Mouse (Mus musculus) cerebellum, adult (tissue): ENCODE results near the gene Zfp593.
A peak's percentile ranks its signal among the peaks of the same experiment; 100 is the strongest.
"Not testable (repeated sequence)": the region's sequence is repeated elsewhere in the genome, so short reads cannot be mapped to it uniquely, and the experiment has no call there.

ENCODE experiments used
- ATAC-seq: cut with Nextera tagmentation; 2 replicates; pipeline ENCODE4 v1.9.2; 2017; ENCODE audit warnings: mild to moderate bottlenecking, moderate library complexity, mixed read lengths; ENCODE audit not compliant: insufficient number of reproducible peaks, low FRiP score, low TSS enrichment

The Zfp593 gene

DNA sequence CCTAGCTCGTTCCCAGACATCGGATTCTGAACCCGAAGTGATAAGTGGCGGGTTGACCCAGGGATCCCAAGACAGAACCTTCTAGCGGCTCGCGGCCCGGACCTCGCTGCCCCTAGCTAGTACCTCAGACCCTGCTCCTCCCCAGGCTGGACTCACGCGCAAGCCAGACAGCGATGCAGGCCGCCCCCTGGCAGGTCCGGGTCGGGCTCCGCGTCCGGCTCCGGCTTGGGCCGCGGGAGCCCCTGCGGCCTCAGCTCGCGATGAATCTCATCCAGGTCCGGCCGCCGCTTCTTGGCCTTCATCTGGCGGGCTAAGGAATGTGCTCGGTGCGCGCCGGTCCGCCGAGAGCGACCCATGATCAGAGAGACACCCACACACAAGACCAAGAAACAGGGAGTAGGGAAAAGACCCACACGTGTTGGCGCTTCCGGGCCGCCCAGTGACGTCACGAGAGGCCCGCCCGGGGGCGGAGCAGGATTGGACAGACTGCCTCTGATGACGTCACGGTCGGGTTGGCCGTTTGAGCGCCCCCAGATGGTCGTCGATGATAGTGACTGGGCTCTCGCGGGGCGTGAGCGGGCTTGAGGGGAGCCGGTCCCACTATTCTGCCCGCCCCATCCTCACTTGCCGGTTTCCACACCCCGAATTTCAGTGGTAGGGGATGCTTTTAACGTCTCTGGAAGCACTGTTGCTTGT lies at the start of gene Zfp593:
Zfp593 (minus strand) TSS at position 445 of the 696 bp plus-strand sequence.
- peak; percentile 54; the same call in 1 of the 2 replicates for ATAC-seq

DNA sequence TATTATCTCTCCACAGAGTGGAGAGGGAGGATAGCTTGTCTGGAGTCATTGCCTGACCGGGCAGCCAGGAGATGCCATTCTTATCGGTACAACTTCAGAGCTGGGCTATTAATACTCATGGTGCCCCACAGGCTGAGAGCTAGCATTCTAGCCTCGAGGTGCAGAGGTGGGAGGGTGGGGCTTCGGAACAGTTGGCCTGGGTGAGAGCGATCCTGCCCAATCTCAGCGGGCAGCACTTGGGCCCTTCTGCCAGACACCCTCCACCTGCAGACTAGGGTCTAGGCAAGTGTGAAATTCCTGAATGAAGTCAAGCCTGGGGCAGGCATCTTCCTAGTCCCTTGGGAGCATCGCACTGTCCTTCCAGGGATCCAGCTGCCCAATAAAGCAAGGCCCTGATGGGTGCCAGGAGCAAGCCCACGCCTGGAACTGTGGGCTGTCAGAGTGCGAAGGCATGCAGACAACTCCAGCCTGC lies 48.3 kb upstream of the Zfp593 start:
- no peak for ATAC-seq

DNA sequence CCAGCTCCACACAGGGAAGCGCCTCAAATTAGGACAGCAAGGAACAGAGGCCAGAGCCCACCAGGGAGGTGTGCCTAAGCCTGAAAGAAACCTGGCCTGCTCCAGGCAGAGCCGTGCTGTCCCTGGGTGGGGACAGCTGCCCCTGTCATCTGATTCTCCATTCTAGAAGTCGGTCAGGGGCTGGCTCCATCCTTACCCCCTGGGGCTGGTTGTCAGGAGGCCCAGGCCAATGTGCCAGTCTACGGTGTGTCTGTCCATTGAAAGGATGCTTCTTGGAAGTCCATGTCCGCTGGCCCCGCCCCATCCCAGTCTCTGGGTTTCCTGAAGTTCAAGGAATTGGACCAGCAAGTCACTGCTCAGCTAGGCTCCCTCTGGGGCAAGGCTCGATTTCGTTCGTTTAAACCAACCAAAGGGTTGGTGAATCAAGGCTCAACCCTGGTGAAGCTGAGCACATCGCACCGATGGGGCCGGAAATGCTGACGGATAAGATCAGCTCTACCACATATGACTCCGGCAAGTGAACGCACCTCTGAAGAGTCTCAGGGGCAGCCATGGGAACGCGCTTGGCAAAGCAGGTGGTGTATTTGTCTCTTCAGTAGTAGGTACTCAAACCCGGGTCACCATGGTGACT lies 47.8 kb upstream of the Zfp593 start:
- no peak for ATAC-seq

DNA sequence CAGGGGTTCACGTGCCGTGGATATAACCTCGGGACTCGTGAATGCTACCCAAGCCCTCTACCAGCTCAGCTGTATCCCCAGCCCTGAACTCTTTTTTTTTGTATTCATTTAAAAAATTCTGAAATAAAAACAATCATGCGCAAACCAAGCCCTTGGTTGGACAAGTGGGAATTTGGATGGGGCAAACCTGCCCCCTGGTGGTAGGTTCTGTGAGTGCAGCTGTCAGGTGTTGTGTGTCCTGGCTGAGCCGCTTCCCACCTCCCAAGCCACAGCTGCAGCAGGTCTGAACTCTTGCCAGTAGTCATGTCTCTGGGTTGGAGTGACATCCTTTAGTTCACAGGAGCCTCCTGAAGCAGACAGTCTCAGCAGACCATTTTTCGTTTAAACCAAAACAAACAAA lies 46.7 kb upstream of the Zfp593 start:
- ATAC-seq: no peak

DNA sequence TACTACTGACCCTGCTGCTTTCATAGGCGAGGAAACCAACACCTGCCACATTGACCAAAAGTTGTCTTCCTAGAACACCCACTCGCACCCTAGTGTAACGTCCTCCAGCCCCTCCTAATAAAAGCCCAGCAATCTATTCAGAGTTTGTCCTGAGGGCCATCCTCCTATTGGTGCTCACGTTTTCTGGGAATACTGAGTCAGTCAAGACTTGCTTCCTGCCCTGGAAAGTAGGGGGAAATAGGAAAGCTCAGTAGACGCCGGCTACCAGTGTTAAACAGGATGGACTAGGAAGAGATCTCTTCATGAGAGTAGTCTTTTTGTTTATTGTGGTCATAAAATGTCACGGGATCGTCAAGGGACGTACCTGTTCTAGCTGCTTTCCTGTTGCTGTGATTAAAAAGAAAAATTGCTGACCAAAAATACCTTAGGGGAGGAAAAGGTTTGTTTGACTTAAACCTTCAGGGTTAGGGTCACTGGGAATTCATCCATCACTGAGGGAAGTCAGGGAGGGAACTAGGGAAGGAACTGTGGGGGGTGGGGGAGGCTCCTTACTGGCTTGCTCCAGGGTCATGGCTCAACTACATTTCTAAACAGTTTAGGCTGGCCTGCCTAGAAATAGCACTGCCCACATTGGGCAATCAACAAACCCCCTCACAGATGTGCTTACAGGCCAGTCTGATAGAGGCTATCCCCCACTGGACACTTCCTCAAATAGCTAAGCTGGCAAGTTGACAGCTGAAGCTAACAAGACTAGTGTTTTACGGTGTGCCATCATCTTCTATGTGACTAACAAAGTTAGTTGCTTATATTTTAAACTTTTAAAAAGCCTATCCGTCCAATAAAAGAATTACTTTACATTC lies 43.2 kb upstream of the Zfp593 start:
- no peak for ATAC-seq

DNA sequence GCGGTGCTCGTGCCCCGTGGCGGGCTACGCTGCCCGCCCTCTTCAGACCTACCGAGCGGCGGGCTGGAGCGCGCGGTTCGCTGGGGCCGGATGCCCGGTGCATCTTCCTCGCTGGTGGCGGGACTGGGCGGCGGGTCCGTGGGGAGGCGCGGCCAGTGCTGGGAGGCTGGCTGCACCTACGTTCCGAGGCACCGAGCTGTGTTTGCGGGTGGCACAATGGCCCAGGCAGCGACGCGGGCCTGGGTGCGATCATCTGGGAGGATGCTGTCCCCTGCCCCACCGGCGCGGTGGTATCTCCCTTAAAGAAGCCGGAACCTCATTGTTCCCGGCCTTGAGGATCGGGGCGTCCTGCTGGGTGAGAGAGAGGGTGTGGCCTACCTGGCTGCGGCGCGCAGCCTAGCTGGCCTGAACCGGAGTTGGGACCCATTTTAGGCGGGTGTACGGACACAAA lies 42.2 kb upstream of the Zfp593 start, which contains the start of gene Pdik1l:
Pdik1l (minus strand) TSS at position 321 of the 451 bp plus-strand sequence.
- peak; percentile 65 for ATAC-seq

DNA sequence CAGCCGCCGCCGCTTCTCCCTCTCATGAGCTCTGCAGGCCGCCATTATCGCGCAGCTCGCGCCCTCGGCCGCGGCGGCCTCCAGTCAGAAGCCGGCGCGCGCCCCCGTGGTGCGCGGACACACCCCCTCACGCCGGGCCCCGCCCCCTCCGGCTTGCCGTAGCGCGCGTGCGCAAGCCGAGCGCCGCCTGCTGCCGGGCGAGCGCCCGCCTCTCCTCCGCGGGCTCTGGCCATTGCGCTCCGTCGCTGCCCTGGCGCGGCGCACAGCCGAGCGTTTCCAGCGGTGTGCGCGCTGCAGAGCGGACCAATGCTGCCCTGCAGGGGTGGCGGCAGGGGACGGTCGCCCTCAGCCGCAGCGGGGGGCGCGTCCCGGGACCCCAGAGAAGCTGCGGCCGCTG lies 41.8 kb upstream of the Zfp593 start:
- ATAC-seq: peak; percentile 88

DNA sequence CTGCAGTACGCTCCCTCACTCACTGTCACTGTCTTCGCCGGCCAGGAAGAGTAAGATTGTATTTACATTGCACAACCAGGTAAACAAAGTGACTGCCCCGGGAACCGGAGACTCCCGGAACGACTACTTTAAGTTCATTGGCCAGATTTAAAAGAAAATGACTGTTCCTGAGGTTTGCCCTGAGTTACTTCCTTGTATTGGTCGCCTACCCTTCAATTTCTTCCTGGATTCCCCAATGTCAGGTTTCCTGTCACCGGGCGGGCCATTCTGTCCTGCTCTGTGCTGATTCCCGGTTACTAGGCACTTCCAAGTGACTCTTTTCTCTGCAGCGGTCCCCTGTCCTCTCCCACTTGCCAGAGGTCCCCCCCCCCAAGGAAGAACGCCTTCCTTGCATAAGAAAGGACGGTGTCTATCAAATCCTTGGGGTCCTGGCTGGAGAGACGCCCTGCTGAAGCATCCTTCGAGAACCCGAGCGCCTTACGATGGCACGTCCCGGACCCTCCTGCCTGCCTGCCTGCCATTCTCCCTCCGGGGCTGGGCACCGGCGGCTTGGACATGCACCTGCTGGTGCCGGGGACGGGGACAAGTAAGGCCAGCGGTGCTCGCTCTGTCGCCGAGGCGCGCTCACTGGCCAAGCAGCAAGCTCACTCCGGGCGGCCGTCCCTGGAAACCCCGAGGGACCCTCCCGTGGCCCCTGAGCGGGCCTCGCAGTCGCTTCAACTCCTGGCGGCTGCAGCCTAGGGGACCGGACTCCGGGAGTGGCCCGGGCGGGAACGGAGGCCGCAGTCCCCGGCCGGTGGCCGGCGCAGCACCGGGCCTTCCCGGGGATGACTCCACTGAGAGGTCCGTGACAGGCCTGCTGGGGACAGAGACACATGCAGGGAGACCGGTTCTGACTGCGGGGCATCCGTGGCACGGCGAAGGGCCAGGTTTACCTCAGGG lies 41.1 kb upstream of the Zfp593 start:
- peak; percentile 60; the same call in 1 of the 2 replicates for ATAC-seq

DNA sequence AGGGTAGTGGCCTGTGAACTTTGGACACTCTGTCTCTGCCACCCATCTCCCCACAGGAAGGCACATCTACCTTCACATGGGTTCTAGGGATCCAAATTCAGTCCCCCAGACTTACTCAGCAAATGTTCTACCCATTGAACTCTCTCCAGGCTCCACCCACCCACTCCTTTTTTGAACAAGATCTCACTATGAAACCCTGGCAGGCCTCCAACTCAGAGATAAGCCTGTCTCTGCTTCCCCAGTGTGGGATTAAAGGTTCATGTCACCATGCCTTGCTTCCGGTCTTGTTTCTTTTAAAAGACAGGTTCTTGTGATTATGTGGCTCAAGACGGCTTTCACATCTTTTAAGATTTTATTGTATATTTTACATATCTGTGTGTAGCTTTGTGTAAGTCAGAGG lies 39.5 kb upstream of the Zfp593 start:
- no peak for ATAC-seq

DNA sequence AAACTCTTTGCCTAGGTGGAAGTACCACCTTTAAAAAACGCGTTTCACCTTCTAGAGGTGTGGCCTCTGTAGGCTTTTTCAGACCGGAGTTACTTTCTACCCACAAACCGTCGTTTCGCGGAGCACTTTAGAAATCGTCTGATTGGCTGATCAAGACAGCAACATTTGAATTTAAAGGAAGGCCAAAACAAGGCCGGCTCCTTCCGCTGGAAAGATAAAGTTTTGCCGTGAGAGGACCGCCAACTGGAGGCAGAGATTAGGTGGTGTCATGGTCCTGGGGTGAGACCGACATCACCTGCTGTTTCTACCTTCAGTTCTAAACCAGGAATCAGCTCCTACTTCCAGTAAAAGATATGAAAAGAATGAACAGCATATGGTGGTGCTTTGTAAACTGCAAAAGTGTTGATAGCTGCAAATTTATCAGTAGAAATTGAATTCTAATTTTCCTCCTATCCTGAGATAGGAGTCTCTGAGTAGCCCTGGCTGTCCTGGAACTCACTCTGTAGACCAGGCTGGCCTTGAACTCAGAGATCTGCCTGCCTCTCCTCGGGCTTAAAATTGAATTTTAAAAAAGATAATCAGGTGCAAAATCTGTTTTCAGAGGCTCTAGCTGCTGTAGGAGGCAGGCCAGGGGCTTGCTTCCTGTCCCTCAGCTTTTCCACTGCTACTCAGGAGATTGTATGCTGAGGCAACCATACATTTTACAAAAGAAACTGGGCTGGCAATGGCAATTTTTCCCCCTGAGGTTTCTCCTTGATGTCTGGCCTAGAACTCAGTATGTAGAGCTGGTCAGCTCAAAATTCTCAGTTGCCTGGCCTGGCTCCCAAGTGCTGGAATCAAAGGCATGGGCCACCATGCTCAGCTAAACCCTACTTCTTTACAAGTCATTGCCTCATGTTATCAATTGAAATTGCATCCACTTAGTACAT lies 28.3 kb upstream of the Zfp593 start:
- no peak for ATAC-seq

DNA sequence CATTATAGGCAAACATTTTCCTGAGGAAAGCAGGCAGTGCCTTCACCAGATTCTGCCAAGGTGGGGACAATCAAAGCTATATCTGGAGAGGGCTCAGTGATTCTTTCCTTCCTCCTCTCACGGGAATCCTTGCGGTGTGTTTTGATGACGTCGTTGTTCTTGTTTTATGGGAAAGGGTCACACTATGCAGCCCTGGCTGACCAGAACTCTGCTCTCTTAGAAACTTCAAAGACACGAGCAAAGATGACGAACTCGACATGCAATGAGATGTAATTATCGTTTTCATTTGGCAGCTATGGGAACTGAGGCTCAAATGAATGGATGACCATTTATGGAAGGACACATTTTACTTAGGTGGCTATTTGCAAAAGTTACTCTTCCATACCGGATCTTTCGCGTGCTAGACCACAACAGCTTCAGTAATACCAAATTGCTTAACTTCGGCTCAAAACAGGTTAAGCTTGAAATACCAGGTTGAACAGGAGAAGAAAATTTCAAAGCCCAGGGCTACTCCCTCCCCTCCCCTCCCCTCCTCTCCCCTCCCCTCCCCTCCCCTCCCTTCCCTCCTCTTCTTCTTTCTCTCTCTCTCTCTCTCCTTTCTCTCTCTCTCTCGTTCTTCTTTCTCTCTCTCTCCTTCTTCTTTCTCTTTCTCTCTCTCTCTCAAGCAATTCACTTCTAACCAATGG lies 27.5 kb upstream of the Zfp593 start:
- ATAC-seq: no peak

DNA sequence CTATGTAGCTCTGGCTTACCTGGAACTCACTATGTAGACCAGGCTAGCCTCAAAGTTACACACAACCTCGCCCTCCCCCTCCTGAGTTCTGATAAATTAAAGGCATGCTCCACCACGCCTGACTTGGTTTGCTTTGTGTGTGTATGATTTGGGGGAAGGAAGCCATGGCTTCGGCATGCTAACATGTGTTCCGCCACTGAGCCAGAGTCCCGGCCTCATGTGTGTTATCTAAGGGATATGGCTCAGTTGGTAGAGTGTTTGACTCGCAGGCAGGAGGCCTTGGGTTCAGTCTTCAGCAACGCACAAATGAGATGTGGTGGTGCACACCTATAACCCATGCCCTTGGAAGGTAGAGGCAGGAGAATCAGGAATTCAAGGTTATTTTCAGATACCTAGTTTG lies 26.6 kb upstream of the Zfp593 start:
- no peak for ATAC-seq

DNA sequence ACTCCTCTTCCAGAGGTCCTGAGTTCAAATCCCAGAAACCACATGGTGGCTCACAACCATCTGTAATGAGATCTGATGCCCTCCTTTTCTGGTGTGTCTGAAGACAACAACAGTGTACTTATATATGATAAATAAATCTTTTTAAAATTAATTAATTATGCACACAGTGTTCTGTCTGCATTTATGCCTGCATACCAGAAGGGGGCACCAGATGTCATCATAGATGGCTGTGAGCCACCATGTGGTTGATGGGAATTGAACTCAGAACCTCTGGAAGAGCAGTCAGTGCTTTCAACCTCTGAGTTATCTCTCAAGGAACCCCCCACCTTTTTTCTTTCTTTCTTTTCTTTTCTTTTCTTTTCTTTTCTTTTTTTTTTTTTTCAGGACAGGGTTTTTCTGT lies 24.2 kb upstream of the Zfp593 start:
- ATAC-seq: not testable (repeated sequence)

DNA sequence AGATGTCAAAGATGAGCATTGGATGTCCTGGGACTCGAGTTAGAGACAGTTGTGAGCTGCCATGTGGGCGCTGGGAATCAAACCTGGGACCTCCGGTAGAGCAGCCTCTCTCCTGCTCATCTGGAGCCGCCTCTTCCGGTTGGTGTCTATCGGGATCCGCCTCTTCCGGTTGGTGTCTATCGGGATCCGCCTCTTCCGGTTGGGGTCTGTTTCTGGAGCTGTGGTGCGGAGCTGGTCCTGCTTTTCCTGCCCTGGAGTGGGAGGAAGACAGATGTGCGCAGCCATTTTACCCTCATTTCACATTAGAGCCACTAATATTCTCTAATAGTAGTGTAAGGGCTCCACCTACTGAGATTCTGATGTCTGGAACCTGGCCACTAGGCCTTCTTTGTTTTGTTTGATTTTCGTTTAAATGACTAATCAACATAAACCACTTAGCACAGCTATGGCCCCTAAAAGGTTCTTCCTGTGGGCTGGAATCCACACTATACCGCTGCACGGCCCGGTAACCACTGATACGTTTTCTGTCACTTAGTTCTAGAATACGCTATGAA lies 22.8 kb upstream of the Zfp593 start:
- no peak for ATAC-seq

DNA sequence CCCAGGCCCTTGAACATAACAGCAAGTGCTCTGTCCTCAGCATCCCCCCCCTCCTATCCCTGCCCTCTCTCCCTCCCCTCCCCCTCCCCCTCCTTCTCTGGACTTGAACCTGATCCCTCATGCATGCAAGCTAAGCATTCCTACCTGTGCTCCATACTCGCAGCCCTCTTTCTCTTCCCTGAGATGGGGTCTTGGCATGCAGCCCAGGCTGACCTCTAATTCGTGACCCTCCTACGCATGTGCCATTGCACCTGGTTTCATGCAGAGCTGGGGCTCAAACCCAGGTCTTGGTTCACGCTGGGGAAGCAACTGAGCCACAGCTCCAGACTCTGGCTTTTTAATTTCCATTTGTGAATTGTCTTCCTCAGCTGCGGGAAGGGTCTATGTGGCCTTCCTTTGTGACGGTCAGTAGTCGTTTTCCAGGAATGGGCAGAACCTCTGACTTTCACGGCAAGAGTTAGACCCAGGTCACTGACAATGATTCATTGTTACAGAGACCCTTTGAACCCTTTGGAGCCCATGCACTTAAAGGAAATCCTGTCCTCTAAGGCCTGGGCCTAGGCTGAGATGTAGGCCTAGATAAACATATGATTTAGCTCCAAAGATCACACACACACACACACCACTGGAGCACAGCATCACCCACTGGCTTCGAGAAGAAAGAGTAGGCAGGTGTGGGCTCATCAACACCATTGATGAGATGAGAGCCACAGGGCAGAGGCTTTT lies 20.6 kb upstream of the Zfp593 start:
- no peak for ATAC-seq

DNA sequence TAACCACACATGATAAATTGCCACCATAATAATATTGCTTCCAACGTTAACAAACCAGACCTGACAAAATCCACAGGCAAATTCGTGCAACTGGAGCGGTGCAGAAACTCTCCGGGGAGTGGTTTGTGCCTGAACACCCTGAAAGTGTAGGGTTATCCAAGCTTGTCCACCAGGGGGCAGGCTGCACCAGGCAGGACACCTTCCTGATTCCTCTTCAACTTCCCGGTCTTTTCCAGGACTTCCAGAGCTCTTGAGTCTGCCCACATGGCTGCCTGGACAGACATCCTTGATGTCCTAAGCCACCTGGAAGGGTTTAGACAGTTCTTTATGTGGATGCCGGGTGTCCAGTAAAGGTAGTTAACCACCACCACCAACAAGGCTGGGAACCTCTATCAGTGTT lies 17.8 kb upstream of the Zfp593 start:
- ATAC-seq: no peak

DNA sequence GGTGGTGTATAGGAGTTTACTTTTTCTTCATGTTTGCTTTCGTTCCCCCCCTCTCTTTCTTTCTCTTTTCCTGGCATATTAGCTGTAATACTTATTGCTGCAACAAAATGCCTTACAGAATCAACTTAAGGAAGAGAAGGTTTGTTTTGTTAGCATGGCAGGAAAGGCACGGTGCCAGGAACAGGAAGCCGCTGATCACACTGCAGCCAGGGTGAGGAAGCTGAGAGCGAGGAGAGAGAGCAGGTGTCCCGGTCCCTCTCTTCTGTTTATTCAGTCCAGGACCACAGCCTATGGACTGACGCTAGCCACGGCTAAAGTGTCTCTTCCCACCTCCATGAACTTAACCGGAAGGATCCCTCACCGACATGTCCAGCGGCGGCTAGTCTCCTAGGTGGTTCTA lies 13.0 kb upstream of the Zfp593 start:
- ATAC-seq: no peak
